Mouse (Mus musculus) urinary bladder, postnatal 4 days (tissue): ENCODE measurements at regions not wholly inside any gene's neighbourhood (a gene's known extent, or its start where the extent isn't known, plus 50 kb on each side); places are given as distances from the start of the nearest gene placed in this dataset.

Source experiments
- DNase-seq, 2 experiments: peaks; one replicate each; pipeline ENCODE4 v3.0.0; 2021 to 2022; ENCODE audit warnings: low spot score in 2 of 2

DNA sequence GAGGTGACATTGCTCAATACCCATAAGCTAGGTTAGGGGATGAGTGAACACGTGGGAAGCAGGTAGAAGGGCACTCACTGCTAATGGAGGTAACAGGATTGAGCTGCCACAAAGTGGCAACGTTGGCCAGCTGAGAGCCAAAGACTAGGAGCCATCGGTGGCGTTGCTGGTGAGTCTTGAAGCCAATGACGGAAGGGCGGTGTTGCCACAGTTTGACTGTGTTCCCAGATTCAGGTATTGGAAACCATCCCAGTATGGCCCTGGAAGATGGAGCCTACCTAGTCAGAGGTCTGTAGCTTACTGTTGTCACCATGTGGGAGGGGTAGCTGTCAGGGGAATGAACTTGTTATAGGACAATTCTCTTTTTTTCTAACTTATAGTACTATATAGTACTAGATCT is 158.4 kb downstream of the Ly86 start:
- DNase-seq: no peak

DNA sequence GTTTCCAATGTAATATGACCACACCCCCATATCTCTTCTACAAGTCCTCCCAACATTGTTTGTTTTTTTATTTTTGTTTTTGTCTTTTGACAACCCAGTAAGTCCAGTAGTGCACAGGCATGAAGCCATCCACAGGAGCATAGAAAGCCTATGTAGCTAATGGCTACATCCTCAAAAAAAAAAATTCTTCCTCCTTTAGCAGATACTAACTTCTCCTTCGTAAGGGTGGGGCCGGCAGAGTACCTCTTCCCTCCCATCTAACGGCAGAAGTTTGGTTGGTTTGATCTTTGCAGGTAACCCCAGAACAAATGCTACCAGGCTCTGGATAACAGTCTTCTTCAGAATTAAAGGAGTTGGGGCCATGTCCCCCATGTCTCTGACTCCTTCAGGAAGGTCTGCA is 158.9 kb downstream of the Ly86 start:
- DNase-seq: no peak

DNA sequence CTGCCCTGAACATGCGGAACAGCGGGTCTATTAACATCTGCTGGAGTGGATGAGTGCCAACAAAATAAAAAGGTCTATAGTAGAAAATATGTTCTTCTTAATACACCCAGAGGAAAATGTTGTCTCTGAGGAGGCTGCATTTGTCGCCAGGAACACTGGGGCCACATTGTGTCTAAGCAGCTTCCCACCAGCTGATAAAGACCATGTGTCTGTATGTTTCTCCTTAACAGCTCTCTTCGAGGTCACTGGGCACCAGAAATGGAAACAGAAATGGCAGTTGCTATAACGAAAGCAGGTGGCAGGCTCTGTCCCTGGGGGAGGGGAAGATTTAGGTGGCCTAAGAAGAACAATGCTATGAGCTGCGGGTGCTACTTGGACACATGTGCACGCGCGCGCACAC is 159.4 kb downstream of the Ly86 start:
- no peak for DNase-seq

DNA sequence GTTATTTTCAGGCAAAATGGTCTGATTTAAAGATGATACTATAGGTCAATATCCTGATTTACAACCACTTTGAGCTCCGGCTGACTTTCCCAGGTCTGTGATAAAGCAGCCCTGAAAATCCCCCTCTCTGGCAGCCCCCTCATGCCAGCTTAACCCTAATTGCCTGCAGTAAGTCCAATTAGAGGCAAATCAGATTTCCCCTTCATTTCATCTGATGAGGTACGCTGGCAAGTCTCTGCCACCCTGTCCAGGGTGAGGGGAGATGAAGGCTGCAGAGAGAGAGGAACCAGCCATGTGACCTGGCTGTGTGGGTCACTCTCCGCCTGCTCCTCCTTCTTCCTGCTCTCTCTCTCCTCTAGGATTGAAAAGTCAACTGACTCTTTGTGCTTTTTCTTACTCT is 160.6 kb downstream of the Ly86 start:
- DNase-seq: no peak

DNA sequence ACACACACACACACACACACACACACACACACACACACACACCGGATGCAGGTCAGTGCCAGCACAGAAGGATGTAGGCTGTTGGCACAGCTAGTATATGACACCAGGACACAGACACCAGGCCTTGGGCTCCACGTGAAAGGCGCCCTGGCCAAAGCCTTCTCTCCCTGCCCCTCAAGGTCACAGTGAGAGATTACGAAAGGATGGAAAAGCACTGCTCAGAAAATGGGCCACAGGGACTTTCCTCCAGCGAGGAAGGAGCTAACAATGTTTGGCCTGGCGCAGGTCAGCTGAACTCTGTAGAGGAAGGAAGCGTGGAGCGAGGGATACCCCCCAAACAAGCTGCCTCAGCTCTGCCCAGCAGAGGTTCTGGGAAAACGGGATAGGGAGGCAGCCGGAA is 161.0 kb downstream of the Ly86 start:
- DNase-seq: no peak

DNA sequence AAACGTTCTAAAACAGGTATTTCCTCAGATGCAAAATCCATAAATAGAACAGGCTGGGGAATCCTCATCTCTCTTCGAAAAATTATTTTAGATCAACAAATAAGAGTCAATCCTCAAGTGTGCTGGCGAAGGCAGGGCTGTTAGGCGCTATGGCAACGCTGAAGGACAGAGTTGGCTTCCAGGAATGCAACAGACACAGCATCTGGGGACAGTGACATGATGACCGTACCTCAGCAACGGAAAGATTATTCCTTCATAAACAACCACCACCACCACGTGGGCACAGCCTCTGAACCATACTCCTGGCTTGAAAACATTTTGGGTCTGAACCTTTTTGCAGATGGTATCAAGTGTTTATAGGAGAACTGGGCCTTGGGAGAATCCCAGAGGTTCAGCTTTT is 161.7 kb downstream of the Ly86 start:
- DNase-seq: no peak

DNA sequence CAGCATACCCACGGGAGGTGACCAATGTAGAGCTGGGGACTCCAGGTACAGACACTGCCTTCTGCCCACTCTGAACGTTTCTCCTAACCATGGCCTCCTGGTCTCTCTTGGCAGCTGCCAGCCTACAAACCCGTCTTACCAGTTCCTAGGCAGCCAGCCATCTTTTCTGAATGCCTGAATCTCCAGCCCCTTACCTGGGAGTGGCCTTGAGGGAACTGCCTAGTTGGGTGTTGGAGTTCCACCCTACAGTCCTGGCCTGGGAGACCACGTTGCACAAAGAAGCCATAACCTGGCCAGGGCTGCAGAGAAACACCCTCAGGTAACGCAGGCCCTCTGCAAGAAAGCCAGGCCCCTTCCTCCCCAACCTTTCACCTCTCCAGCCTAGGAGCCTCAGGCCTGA is 162.1 kb downstream of the Ly86 start:
- DNase-seq: peak in 1 of 2 experiments; percentile 29

DNA sequence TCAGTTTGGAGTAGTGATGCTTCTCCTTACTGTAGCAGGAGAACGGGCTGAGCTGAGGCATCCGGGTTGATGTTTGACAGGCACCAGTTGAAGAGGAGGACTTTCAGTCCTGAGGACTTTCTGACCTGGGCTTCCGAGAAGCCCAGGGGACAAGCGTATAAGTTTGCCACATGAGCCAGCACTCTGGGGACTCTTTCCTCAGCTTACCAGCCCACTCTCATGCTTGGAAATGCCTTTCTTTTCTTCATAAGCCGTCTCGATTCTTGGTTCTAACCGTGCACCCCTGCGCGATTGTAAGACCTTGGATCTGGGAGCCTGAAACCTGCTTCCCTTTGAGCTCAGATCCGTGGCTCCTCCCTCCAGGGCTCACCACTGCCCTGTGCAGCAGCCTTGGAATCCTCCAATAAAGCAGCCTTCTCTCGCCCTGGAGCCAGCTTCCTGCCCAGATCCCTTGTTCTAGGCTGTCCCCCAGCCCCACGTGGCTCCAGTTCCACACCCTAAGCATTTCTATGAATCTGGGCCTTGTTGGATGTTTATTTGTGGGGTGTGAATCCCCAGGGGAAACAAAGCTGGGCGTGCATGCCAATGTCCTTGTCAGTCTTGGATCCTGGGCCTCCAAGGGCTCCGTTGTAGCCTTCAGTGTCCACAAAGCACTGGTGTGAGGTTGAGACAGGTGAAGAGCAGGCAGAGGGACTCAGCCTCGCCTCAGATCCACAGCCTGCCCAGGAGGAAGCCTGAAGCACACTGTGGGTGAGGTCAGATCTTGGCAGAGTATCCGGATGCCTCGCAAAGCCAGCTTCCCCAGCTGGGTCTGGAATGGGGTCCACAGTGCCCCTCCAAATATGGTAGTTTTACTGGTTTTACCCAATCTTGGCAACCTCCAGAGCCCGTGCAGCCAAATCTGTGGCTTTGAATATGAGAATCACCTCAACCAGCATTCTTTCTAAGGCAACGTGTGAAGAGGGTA is 163.7 kb downstream of the Ly86 start:
- DNase-seq: no peak

DNA sequence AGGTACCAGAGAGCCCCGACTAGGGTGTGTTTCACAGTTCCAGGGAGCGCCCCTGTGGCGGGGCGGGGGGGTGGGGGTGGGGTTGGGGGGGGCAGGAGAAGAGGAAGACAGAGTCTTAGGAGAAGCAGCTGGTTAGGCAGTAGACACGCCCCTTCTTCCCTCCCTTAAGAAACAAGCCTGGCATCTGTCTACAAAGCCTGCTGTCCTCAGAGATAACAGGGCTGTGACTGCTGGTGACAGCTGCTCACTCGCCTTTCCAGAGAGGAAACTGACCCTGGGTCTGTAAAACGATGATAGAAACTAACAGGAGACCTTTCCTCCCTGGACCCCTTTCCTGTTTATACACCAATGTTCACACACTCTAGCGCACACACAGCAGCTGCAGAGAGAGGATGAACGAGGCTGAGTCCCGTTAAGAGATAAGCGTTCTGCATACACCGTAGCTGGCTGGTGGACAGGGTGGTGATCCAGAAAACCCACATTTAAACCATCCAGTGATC is 164.4 kb downstream of the Ly86 start:
- no peak for DNase-seq

DNA sequence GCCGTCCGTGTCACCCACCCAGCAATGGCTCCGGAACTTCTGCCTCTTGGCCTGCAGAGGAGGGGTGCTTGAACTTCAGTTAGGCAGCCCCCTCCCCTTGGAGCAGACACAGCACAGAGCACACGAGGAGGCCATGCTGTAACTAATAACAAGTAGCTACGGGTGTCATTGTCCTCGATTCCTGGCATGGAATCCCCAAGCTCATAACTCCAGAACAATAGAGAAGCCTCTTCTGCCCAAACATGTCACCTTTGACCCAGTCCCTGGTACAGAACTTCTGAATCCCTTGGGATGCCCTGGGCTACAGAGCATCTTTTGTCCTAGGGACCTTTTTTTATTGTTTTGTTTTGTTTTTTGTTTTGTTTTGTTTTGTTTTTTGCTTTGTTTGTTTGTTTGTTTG is 165.5 kb downstream of the Ly86 start:
- DNase-seq: no peak

DNA sequence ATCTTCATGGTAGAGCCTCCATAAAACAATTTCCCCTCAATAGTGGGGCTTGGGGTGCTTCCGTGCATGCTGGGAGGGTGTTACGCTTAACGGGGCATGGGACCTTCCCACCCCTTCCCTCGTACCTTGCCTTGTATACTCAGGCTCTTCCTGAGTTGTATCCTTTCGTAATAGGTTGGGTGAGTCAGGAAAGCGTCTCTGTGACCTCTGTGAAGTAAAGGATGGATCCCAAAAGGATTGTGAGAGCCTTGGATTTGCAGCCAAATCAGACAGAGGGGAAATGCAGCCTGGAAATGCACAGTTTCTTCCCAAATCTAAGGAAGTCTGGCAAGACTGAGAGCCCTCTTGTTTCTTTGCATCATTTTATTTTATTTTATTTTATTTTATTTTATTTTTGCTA is 166.0 kb downstream of the Ly86 start:
- no peak for DNase-seq

DNA sequence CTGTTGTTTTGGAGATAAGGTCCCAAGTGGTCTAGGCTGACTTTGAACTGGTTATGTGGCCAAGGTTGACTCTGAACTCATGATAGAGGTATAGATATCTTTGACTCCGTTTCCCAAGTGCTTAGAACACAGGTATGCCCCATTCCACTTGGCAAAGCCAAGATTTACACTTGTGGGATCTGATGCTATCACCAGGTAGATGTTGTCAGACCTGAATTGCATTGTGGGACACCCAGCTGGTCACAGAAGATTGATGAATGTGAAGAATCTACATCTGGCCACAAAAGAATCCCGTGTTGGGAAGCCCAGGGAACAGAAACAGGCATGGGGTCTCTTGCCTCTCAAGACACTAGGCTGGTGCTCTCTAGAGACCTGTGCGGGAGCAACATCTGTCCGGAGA is 166.4 kb downstream of the Ly86 start:
- no peak for DNase-seq

DNA sequence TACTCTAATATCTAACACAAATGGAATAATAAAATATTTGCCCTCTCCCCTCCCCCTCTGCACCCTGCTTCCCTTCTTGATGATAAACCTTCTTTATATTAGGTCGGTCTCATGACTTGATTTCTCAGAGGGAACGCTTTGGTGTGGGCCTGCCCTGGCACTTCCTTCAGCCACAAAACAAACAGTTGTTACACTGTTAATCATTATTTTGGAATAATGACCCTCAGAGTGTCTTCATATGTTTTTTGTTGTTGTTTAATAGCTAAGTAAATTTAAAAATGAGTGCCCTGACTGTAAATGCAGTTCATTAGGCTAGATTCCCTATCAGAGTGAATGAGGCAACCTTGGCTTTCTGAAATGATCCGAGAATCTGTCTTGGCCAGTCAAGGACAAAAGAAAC is 167.8 kb downstream of the Ly86 start:
- DNase-seq: no peak

DNA sequence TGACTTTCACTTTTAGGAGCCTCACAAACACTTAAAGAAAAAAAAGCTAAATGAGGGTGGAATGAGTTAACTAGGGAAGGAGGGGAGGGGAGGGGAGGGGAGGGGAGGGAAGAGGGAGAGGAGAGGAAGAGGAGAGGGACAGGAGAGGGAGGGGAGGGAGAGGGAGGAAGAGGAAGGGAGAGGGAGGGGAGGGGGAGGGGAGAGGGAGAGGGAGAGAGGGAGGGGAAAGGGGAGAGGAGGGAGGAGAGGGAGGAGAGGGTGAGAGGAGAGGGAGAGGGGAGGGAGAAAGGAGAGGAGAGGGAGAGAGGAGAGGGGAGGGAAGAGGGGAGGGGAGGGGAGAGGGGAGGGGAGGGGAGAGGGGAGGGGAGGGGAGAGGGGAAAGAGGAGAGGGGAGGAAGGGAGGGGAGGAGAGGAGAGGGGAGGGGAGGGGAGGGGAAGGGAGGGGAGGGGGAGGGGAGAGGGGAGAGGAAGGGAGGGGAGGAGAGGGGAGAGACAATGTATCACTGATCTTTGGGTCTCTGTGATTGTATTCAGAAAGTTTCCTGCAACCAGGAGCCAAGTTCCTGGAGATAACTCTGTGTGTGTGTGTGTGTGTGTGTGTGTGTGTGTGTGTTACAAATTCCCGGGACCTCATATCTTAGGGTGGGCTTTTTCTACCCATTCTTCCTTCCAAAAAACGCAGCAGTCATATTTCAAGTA is 168.3 kb downstream of the Ly86 start:
- DNase-seq: no peak

DNA sequence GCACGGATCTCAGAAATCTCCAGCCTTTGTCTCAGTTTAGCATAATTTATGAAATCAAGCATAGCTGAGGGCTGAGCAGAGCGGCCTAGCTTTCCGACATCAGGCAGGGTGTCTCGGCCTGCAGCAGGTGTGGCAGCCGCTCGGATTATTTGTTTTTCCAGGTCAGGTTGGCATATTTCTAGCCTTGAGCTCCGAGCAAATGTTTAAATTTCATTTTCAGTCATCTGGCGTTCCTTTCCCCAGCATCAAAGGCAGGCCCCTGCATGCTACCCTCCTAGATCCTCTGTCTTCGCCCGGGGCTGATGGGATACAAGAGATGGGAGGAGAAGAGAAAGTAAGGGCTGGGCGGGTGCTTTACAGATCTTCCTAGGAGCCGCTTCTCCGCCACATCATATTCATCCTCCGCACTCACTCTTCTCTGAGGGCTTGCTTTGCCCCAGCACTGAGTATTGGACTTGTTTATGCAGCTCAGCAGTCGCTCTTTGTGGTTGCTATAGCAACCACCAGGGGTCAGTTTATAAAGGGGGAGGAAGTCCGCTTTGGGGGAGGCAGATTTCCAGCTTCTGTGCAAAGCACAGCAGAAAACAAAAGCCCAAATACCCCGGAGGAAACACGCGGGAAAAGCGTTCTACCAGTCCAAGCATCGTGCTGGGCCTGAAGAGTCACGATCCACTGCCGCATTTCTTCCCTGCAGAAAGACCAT is 169.0 kb downstream of the Ly86 start:
- DNase-seq: peak in 1 of 2 experiments; percentile 31

DNA sequence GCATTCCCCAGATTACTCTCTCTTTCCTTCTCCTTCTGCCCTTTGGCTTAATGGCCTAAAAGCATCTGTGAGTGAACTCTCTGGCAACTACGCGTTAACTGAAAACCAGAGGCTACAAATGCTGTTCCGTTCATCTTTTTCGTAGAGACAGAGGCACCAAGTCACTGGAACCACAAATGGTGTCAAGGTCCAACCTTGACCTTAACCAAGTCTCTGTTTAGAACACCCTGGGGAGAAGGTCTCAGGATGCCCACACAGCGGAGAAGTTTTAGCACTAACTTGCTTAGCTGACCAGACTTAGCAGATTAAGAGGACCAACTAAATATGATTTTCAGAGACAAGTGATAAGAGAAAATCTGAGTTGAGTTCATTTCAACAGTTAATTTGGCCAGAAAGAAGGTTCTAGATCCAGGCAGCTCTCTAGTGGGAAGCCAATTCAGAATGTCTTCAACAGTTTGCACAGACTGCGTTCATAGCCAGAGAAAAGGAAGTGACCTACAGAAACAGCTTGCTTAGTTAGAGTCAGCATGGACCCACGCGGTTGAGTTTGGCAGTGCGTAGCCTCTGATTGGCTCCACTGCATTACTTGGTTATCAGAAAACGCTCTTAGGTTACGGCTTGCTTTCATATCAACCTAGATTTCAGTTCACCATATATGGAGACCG is 169.8 kb downstream of the Ly86 start:
- no peak for DNase-seq

DNA sequence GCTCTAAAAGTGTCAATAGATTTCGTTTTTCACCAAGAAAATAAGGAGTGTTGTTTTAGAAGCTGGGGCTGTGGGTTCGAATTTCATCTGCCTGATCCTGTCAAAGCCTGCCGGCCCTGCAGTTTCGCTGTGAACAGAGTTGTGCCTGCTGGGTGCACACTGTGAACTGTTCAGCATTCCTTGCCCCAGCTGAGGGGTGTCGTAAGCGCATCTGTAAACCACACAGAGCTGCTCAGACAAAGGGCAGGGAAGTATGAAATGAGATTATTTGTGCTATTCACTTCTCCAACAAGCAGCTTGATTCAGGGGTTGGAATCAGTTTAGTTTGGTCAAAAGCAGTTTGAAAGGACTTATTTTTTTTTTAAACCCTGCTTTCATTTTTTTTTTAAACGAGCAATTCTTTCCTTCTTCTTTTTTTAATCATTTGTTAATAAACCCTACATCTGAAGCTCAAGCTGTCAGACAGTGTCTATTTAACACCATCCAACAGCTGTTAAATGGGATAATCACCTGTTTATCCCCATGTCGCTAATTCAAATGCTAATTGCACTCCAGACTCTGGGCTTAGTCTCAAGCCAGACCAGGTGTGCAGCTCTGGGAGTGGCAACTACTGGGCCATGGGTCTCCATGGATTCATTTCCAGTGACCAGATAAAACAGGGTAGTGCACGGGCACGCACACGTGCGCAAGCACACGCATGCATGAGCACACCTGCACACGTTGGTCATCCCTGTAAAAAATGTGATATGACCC is 172.2 kb downstream of the Ly86 start:
- DNase-seq: no peak

DNA sequence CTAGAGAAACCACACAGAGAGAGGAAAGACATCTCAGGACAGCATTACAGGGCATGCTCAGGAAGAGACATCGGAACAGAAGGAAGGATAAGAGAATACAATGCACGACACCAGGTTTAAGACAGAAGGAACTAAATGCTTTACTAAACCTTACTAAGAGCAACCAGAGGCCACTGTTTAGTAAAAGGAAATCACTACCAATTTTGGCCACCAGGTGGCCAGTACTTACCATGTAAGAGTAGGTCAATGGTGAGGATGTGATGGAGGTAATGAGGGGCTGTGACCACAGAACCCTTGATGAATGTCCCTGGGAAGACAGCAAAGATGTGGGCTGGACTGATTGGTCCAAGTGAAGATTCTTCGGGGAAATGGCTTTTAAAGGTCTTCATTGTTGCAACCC is 174.9 kb downstream of the Ly86 start:
- no peak for DNase-seq

DNA sequence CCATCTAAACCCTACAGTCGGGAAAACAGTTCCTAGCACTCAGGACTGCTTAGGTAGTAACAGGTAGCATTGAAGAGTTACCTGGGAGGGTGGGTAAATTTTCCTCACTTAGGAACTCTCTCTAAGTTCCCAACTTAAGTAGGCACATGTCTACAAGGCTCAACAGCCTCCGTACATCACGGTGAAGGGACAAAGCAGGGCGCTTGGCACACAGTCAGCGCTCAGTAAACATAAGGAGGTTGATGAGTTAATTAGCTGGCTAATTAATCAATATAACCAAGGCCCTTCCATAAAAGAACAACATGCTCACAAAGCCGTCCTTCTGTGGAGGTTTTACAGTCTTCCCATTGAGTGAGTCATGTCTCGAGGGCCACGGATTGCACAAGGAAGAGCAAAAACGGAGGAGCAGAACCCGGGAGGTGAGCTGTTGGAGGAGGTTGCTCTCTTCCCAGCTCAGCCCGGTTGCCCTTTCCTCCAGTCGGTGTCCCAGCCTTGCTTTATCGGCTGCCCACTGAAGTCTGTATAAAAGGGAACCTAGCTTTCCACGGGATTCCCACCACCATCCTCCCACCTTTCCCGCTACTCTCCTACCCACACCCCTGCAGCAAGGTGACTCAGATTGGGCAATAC is 180.2 kb downstream of the Ly86 start:
- no peak for DNase-seq

DNA sequence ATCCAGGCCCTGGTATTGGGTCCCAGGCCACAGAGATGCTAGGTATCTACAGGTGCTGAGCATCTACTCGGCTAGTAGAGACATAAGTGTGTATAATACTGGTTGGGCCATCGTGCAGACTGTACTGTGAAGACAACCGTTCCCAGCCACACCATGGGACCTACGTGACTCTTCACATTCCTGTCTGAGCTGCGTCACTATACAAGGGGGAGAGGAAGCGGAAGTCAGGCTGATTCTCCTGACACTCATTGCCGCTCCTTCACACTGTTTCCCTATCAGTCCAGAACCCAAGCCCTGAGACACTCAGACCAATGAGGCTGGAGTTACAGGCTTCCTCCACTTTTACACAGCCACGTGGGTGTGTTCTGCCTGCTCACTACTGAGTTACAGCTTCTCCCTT is 181.1 kb downstream of the Ly86 start:
- DNase-seq: no peak

DNA sequence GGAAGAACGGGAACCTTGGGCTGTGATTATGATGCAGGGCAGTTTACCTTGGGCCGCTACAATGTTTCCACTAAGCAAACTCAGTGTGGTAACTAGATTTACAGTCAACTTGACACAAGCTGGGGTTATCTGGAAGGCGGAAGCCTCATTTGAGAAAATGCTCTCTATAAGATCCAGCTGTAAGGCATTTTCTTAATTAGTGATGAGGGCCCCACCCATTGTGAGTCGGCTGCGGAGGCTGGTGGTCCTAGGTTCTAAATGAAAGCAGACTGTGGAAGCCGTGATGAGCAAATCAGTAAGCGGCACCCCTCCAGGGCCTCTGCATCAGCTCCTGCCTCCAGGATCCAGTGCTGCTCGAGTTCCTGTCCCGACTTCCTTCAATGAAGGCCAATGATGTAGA is 183.4 kb downstream of the Ly86 start:
- no peak for DNase-seq
